Mouse (Mus musculus) ES-E14 (cell line): ENCODE results near the gene Sh2d6.

ENCODE experiments used
- CHD2 ChIP-seq: IDR thresholded peaks from 2 replicates; pipeline ENCODE4 v1.6.1; 2014; ENCODE audit warnings: mild to moderate bottlenecking, low read depth, low read length, inconsistent platforms
- MAFK ChIP-seq: IDR thresholded peaks from 2 replicates; pipeline ENCODE4 v1.6.1; 2014; ENCODE audit warnings: mild to moderate bottlenecking, low read depth, low read length, inconsistent platforms; ENCODE audit not compliant: insufficient read depth
- ZNF384 ChIP-seq: IDR thresholded peaks from 2 replicates; pipeline ENCODE4 v1.6.1; 2012; ENCODE audit warnings: low read depth, low read length, inconsistent platforms

DNA sequence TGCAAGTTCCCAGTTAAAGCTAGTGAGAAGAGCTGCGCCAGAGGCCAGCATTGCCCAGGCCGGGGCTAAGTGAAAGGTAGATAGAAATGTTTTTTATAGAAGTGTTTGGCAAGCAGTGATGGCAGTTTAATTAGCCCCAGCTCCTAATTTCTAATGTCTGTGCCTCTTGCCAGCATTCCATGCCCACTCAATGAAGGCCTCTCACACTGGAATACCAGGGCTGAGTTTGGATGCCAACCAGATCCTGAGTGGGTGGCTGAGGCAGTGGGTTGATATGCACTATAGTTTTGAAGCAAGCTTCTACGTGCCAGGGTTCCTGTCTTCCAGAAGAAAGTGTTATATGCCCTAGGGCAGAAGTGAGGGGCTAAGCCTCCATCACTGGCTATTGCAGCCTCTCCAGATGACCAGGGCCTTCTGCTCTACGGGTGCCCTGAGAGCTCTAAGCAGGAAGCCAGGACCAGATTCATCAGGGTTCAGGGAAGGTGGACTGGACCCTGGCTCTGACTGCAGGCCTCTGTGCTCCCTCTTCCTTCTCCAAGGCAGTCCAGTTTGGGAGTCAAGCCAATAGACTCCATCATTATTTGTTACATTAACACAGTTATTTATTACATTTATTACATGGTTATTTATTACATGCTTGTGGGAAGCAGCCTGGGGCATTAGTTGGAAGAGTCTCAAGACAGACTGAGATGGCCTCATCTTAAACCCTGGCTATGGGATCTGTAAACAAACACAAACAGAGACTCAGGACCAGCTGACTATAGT, 46.1 kb downstream of the Sh2d6 start:
- TF ChIP-seq ZNF384 (no peak), CHD2 (no peak), MAFK (no peak)
